In the genomic region with DNA sequence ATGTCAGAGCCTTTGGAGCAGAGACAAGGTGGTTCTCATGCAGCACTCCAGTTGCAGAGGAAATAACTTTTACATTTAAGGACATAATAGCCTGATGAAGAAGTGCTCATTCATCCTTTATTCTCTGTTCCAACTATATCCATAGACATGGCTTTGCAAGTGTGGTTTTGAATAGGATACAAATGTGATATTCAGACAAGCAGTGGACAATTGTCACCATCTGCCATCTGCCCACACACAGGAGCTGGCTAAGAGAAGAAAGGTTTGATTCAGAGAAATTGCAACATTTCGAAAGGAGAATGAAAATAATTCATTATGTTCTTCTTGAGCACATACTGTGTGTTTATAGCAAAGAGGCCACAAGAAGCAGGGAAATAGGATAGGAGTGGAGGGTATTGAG, we compare ENCODE assay signal across 19 mouse cellular contexts.
DNase-seq lines count a peak whose midpoint lies in the region.
"Had no signal": no experiment of that assay in that cellular context is flagged by ENCODE, and none has a peak within 500 bp of the region (broad histone marks: within the 10 kb centered on the region; RNA-seq: fewer than 3 reads in every experiment).

No protein-coding gene starts in this region.

- peak; percentile 40 to 58 for DNase-seq in frontal cortex, adult 2 months (ENCODE audit: extremely low spot score in 1 of 2, low spot score in 1 of 2)
- no peak for DNase-seq in frontal cortex, postnatal 10 days (ENCODE audit: low spot score in 2 of 2)
- DNase-seq in layer of hippocampus, adult 9-11 months: peak; percentile 59
- DNase-seq in layer of hippocampus, postnatal 25 days (ENCODE audit: extremely low spot score in 1 of 2, low spot score in 1 of 2): no peak
- peak; percentile 60 to 71 for DNase-seq in right cerebral cortex, adult 2 months (ENCODE audit: low spot score in 2 of 2)
- DNase-seq in right cerebral cortex, postnatal 10 days (ENCODE audit: low spot score in 2 of 2): no peak
- peak; percentile 72 for DNase-seq in telencephalon, adult 2 months (ENCODE audit: low read depth, low spot score)
- DNase-seq in urinary bladder, adult 18-20 months (ENCODE audit: low spot score in 2 of 2): no peak
- DNase-seq: adrenal gland, adult 8-10 months; cerebellum, adult 11 months; cerebellum, adult 9-10 months; cerebellum, postnatal 36 days; gastrocnemius, adult 2 months; gastrocnemius, postnatal 36 days; heart, adult 18-20 months; heart, postnatal 36 days; kidney, adult 2 months; kidney, postnatal 36 days; spleen, adult 18-20 months had no signal

Comparison
In these comparisons a context has a peak if more than half of its experiments do, and no peak if none do; other contexts are left out.
1. DNase-seq: peak in frontal cortex, adult 2 months (2 of 2), layer of hippocampus, adult 9-11 months (single experiment), right cerebral cortex, adult 2 months (2 of 2) and telencephalon, adult 2 months (single experiment); none in frontal cortex, postnatal 10 days (0 of 2), layer of hippocampus, postnatal 25 days (0 of 2), right cerebral cortex, postnatal 10 days (0 of 2) and urinary bladder, adult 18-20 months (0 of 2).